Mouse (Mus musculus) bone marrow macrophage, adult 2 months (primary cell): ENCODE data around the gene Sgip1.

Experiments
- CTCF ChIP-seq: IDR thresholded peaks from 2 replicates; pipeline ENCODE4 v1.5.1; 2012; ENCODE audit warnings: low read depth, mild to moderate bottlenecking, low read length, moderate library complexity
- POLR2A ChIP-seq: IDR thresholded peaks from 2 replicates; pipeline ENCODE4 v1.6.1; 2012; ENCODE audit warnings: mild to moderate bottlenecking, low read depth, low read length, borderline replicate concordance

- TF ChIP-seq POLR2A (no peak), CTCF (no peak)
Observed at GRCm38 (mm10) chr4:102959409-102959808, 218.3 kb downstream of the Sgip1 start.
